Mouse (Mus musculus): ENCODE results near the gene Urod.

The Urod gene

GRCm38 (mm10) chr4:116995131-116995797 lies 1.1 kb upstream of the Urod start, which contains the start of gene Hectd3:
TSS of gene Hectd3 (plus strand) at chr4:116995317.
- in situ Hi-C loops (cut with MseI, MboI), result no loop called here

- in situ Hi-C loops (cut with MseI, MboI), result loop anchor here (5.0 kb wide), 2 partner anchors 159 to 164 kb away; no protein-coding TSS in a partner anchor
Observed at GRCm38 (mm10) chr4:116991366-116991765, 2.8 kb downstream of the Urod start.

GRCm38 (mm10) chr4:116989731-116990130 lies 4.5 kb downstream of the Urod start:
- in situ Hi-C loops (cut with MseI, MboI), result loop anchor here (5.0 kb wide), 2 partner anchors 157 to 162 kb away; no protein-coding TSS in a partner anchor

GRCm38 (mm10) chr4:116987122-116987456 lies 7.1 kb downstream of the Urod start:
- in situ Hi-C loops (cut with MseI, MboI), result no loop called here

- in situ Hi-C loops (cut with MseI, MboI), result no loop called here
Observed at GRCm38 (mm10) chr4:116986400-116987121, 7.7 kb downstream of the Urod start.

GRCm38 (mm10) chr4:116985681-116986080 lies 8.5 kb downstream of the Urod start:
- in situ Hi-C loops (cut with MseI, MboI), result no loop called here

GRCm38 (mm10) chr4:116976503-116976902 lies 17.7 kb downstream of the Urod start:
- in situ Hi-C loops (cut with MseI, MboI), result loop anchor here in 1 of 2 experiments (10.0 kb wide), 1 partner anchor 142 kb away; no protein-coding TSS in a partner anchor

GRCm38 (mm10) chr4:116954951-116955350 lies 39.3 kb downstream of the Urod start:
- in situ Hi-C loops (cut with MseI, MboI), result no loop called here

- in situ Hi-C loops (cut with MseI, MboI), result no loop called here
Observed at GRCm38 (mm10) chr4:116951642-116952041, 42.6 kb downstream of the Urod start.

GRCm38 (mm10) chr4:116944055-116944454 lies 50.2 kb downstream of the Urod start:
- in situ Hi-C loops (cut with MseI, MboI), result no loop called here

- in situ Hi-C loops (cut with MseI, MboI), result no loop called here
Observed at GRCm38 (mm10) chr4:116942695-116943094, 51.5 kb downstream of the Urod start.
